Mouse (Mus musculus) kidney, embryonic 15.5 days (tissue): ENCODE measurements around the gene Lrrc10. TPM values are rescaled to one million over a fixed set of nuclear protein-coding genes. Genes with fewer than 3 reads are reported as not detected.
"Not testable (repeated sequence)": the region's sequence is repeated elsewhere in the genome, so short reads cannot be mapped to it uniquely, and the experiment has no call there.

Experiments
- ATAC-seq: fragments of 200-750 bp; cut with Nextera tagmentation; replicated peaks from 2 replicates; pipeline ENCODE4 v1.8.0; 2017; ENCODE audit warnings: moderate TSS enrichment; ENCODE audit not compliant: low FRiP score
- H3K27ac ChIP-seq: fragments of 300-500 bp; sonication (generic); 2 replicates; pipeline ENCODE4 v1.5.1; 2015; ENCODE audit warnings: mild to moderate bottlenecking, inconsistent platforms
- H3K27me3 ChIP-seq: fragments of 300-500 bp; sonication (generic); 2 replicates; pipeline ENCODE4 v1.6.1; 2015; ENCODE audit warnings: inconsistent platforms
- H3K36me3 ChIP-seq: fragments of 300-500 bp; sonication (generic); 2 replicates; pipeline ENCODE4 v1.6.1; 2015; ENCODE audit warnings: inconsistent platforms
- H3K4me1 ChIP-seq: fragments of 300-500 bp; sonication (generic); 2 replicates; pipeline ENCODE4 v1.6.1; 2015; ENCODE audit warnings: inconsistent platforms
- H3K4me2 ChIP-seq: fragments of 300-500 bp; sonication (generic); 2 replicates; pipeline ENCODE4 v1.6.1; 2015; ENCODE audit warnings: moderate library complexity, mild to moderate bottlenecking, inconsistent platforms
- H3K4me3 ChIP-seq: fragments of 300-500 bp; sonication (generic); replicated peaks from 2 replicates; pipeline ENCODE4 v1.5.1; 2015; ENCODE audit warnings: mild to moderate bottlenecking, inconsistent platforms
- H3K9ac ChIP-seq: fragments of 300-500 bp; sonication (generic); 2 replicates; pipeline ENCODE4 v1.6.1; 2015; ENCODE audit warnings: mild to moderate bottlenecking, inconsistent platforms
- H3K9me3 ChIP-seq: fragments of 300-500 bp; sonication (generic); replicated peaks from 2 replicates; pipeline ENCODE4 v1.6.1; 2016; ENCODE audit warnings: inconsistent platforms
- WGBS: fragments of 180-500 bp; shearing (Covaris S2); methylation state at CpG from one replicate; pipeline ENCODE4 v1.1.7; 2015; ENCODE audit warnings: mixed read lengths; 5-methylcytosine and 5-hydroxymethylcytosine counted together
- polyA plus RNA-seq: library from polyadenylated mRNA; unstranded; fragments of >200 nt; fragmentation: Nextera tagmentation; extraction: Ambion mirVana; gene quantifications from 2 replicates; pipeline ENCODE4 v1.2.1, GENCODE M21; 2015

The Lrrc10 gene
- polyA plus RNA-seq, 1 experiment from 2014 or later = not detected

- peaks cover 24% of the 10 kb centered on the region; the same call in 1 of the 2 replicates for H3K27me3 ChIP-seq
- H3K36me3 ChIP-seq = no peaks in the 10 kb centered on the region
- H3K4me3 ChIP-seq = no peak overlapping the region
- H3K4me2 ChIP-seq = no peak overlapping the region
- H3K9me3 ChIP-seq = no peaks in the 10 kb centered on the region
- no peak overlapping the region for H3K9ac ChIP-seq
- H3K4me1 ChIP-seq = peaks cover 13% of the 10 kb centered on the region
- no peak overlapping the region for H3K27ac ChIP-seq
- WGBS = 86% methylated on average over 5 of the region's 5 CpGs
- no peak for ATAC-seq
Observed at GRCm38 (mm10) chr10:117014565-117014964, 30.6 kb upstream of the Lrrc10 start.

GRCm38 (mm10) chr10:117018281-117018840, 26.8 kb upstream of the Lrrc10 start:
- peaks cover 49% of the 10 kb centered on the region for H3K27me3 ChIP-seq
- 60% methylated on average over 7 of the region's 7 CpGs for WGBS
- peaks cover 21% of the 10 kb centered on the region for H3K4me1 ChIP-seq
- H3K9ac ChIP-seq = no peak overlapping the region
- ATAC-seq = no peak
- H3K27ac ChIP-seq = no peak overlapping the region
- H3K9me3 ChIP-seq = no peaks in the 10 kb centered on the region
- no peak overlapping the region for H3K4me2 ChIP-seq
- H3K4me3 ChIP-seq = no peak overlapping the region
- no peaks in the 10 kb centered on the region for H3K36me3 ChIP-seq

GRCm38 (mm10) chr10:117021020-117021754, 24.0 kb upstream of the Lrrc10 start:
- Histone ChIP-seq H3K4me1 (peaks cover 31% of the 10 kb centered on the region), H3K9me3 (no peaks in the 10 kb centered on the region), H3K9ac (no peak overlapping the region), H3K27me3 (peaks cover 65% of the 10 kb centered on the region), H3K27ac (no peak overlapping the region), H3K4me3 (no peak overlapping the region), H3K4me2 (peak overlapping the region; percentile 42), H3K36me3 (no peaks in the 10 kb centered on the region)
- ATAC-seq = peak; percentile 98
- WGBS = 10% methylated on average over 21 of the region's 21 CpGs

- Histone ChIP-seq H3K27ac (no peak overlapping the region), H3K9me3 (no peaks in the 10 kb centered on the region), H3K4me2 (peak overlapping the region; percentile 47), H3K36me3 (no peaks in the 10 kb centered on the region), H3K27me3 (peaks cover 74% of the 10 kb centered on the region), H3K9ac (no peak overlapping the region), H3K4me1 (peaks cover 27% of the 10 kb centered on the region), H3K4me3 (peak overlapping the region; percentile 16; the same call in 1 of the 2 replicates)
- WGBS = 39% methylated on average over 16 of the region's 16 CpGs
- no peak for ATAC-seq
Observed at GRCm38 (mm10) chr10:117023693-117024092, 21.4 kb upstream of the Lrrc10 start.

GRCm38 (mm10) chr10:117025776-117026175, 19.4 kb upstream of the Lrrc10 start:
- H3K27me3 ChIP-seq = peaks cover 68% of the 10 kb centered on the region
- not testable (repeated sequence) for H3K4me3 ChIP-seq, H3K36me3 ChIP-seq, H3K4me2 ChIP-seq, ATAC-seq, H3K27ac ChIP-seq, H3K9me3 ChIP-seq, H3K9ac ChIP-seq
- H3K4me1 ChIP-seq = peaks cover 25% of the 10 kb centered on the region

GRCm38 (mm10) chr10:117026176-117026575, 19.0 kb upstream of the Lrrc10 start:
- Histone ChIP-seq H3K9me3 (no peaks in the 10 kb centered on the region), H3K4me3 (no peak overlapping the region), H3K27me3 (peaks cover 68% of the 10 kb centered on the region), H3K4me1 (peaks cover 21% of the 10 kb centered on the region), H3K27ac (no peak overlapping the region), H3K36me3 (no peaks in the 10 kb centered on the region), H3K9ac (no peak overlapping the region), H3K4me2 (no peak overlapping the region)
- ATAC-seq = no peak
- 76% methylated on average over 8 of the region's 8 CpGs for WGBS

GRCm38 (mm10) chr10:117031160-117031559, 14.0 kb upstream of the Lrrc10 start:
- Histone ChIP-seq H3K27ac (no peak overlapping the region), H3K9ac (no peak overlapping the region), H3K4me1 (no peaks in the 10 kb centered on the region), H3K36me3 (no peaks in the 10 kb centered on the region), H3K4me3 (no peak overlapping the region), H3K4me2 (no peak overlapping the region), H3K9me3 (no peaks in the 10 kb centered on the region), H3K27me3 (peaks cover 25% of the 10 kb centered on the region)
- WGBS = 97% methylated on average over 3 of the region's 3 CpGs
- no peak for ATAC-seq

GRCm38 (mm10) chr10:117033785-117034184, 11.4 kb upstream of the Lrrc10 start:
- 24% methylated on average over 8 of the region's 8 CpGs for WGBS
- Histone ChIP-seq H3K27ac (no peak overlapping the region), H3K9ac (no peak overlapping the region), H3K4me2 (no peak overlapping the region; the same call in 1 of the 2 replicates), H3K36me3 (no peaks in the 10 kb centered on the region), H3K4me3 (no peak overlapping the region), H3K9me3 (no peaks in the 10 kb centered on the region), H3K27me3 (peaks cover 8% of the 10 kb centered on the region; the same call in 1 of the 2 replicates), H3K4me1 (no peaks in the 10 kb centered on the region)
- 0 out of 2 replicates have a peak, but pooled peaks have one; percentile 56 for ATAC-seq

- peaks cover 7% of the 10 kb centered on the region; the same call in 1 of the 2 replicates for H3K27me3 ChIP-seq
- H3K27ac ChIP-seq = no peak overlapping the region
- H3K9me3 ChIP-seq = no peaks in the 10 kb centered on the region
- no peak overlapping the region for H3K4me2 ChIP-seq
- 75% methylated on average over 6 of the region's 6 CpGs for WGBS
- H3K4me1 ChIP-seq = peaks cover 8% of the 10 kb centered on the region; the same call in 1 of the 2 replicates
- no peaks in the 10 kb centered on the region for H3K36me3 ChIP-seq
- H3K9ac ChIP-seq = no peak overlapping the region
- no peak overlapping the region for H3K4me3 ChIP-seq
- no peak; the same call in 1 of the 2 replicates for ATAC-seq
Observed at GRCm38 (mm10) chr10:117040355-117040754, 4.8 kb upstream of the Lrrc10 start.

- Histone ChIP-seq H3K4me1 (peaks cover 19% of the 10 kb centered on the region), H3K27me3 (peaks cover 12% of the 10 kb centered on the region; the same call in 1 of the 2 replicates), H3K4me2 (no peak overlapping the region), H3K27ac (no peak overlapping the region), H3K9me3 (no peaks in the 10 kb centered on the region), H3K4me3 (no peak overlapping the region), H3K36me3 (no peaks in the 10 kb centered on the region), H3K9ac (no peak overlapping the region)
- 84% methylated on average over 14 of the region's 14 CpGs for whole genome bisulfite sequencing
- ATAC-seq = no peak
Observed at GRCm38 (mm10) chr10:117042295-117042694, 2.8 kb upstream of the Lrrc10 start.

GRCm38 (mm10) chr10:117043497-117044166, 1.5 kb upstream of the Lrrc10 start:
- H3K27ac ChIP-seq, H3K36me3 ChIP-seq, H3K4me3 ChIP-seq, H3K9ac ChIP-seq, H3K9me3 ChIP-seq, ATAC-seq: not testable (repeated sequence)
- peaks cover 23% of the 10 kb centered on the region for H3K4me1 ChIP-seq
- H3K27me3 ChIP-seq = peaks cover 12% of the 10 kb centered on the region; the same call in 1 of the 2 replicates
- 55% methylated on average over 16 of the region's 16 CpGs for WGBS
- H3K4me2 ChIP-seq = peak overlapping the region; percentile 33

- 77% methylated on average over 4 of the region's 4 CpGs for WGBS
- Histone ChIP-seq H3K9me3 (no peaks in the 10 kb centered on the region), H3K9ac (no peak overlapping the region), H3K4me1 (peaks cover 22% of the 10 kb centered on the region), H3K27me3 (peaks cover 7% of the 10 kb centered on the region; the same call in 1 of the 2 replicates), H3K4me2 (no peak overlapping the region), H3K36me3 (peaks cover 55% of the 10 kb centered on the region), H3K4me3 (no peak overlapping the region), H3K27ac (no peak overlapping the region)
- no peak for ATAC-seq
Observed at GRCm38 (mm10) chr10:117049253-117049652, 4.1 kb downstream of the Lrrc10 start.
